Mouse (Mus musculus) ES-Bruce4 (cell line): Measurements from ENCODE around the gene Naaa.

Experiments
- CTCF ChIP-seq: IDR thresholded peaks from one replicate; pipeline ENCODE4 v1.8.1; 2011; ENCODE audit warnings: low read depth, low read length
- EP300 ChIP-seq: IDR thresholded peaks from 2 replicates; pipeline ENCODE4 v1.6.1; 2011; ENCODE audit warnings: low read depth, low read length; ENCODE audit not compliant: insufficient read depth
- POLR2A ChIP-seq: IDR thresholded peaks from one replicate; pipeline ENCODE4 v1.8.1; 2011; ENCODE audit warnings: low read length; ENCODE audit not compliant: insufficient read depth

- TF ChIP-seq POLR2A (no peak), CTCF (peak; percentile 46), EP300 (no peak)
Observed at GRCm38 (mm10) chr5:92252797-92253343, 25.1 kb downstream of the Naaa start.
